Mouse (Mus musculus) midbrain, postnatal 0 days (tissue): ENCODE measurements around the gene H2-M5. TPM values are rescaled to one million over a fixed set of nuclear protein-coding genes. Genes with fewer than 3 reads are reported as not detected.

Experiments used
- ATAC-seq: fragments of 200-750 bp; cut with Nextera tagmentation; 2 replicates; pipeline ENCODE4 v1.8.0; 2017; ENCODE audit warnings: moderate number of reproducible peaks, mild to moderate bottlenecking, moderate TSS enrichment, moderate library complexity; ENCODE audit not compliant: low FRiP score
- DNase-seq: peaks from one replicate; pipeline ENCODE4 v3.0.0-alpha.2; 2015; ENCODE audit warnings: low spot score
- H3K27ac ChIP-seq: fragments of 300-500 bp; sonication (generic); 2 replicates; pipeline ENCODE4 v1.5.1; 2014; ENCODE audit warnings: low read depth, mild to moderate bottlenecking, low read length, mixed read lengths
- H3K27me3 ChIP-seq: fragments of 300-500 bp; sonication (generic); 2 replicates; pipeline ENCODE4 v1.6.1; 2014; ENCODE audit warnings: low read length, control low read depth, mixed read lengths; ENCODE audit not compliant: insufficient read depth
- H3K36me3 ChIP-seq: fragments of 300-500 bp; sonication (generic); 2 replicates; pipeline ENCODE4 v1.6.1; 2014; ENCODE audit warnings: low read length, control low read depth, mixed read lengths; ENCODE audit not compliant: insufficient read depth
- H3K4me1 ChIP-seq: fragments of 300-500 bp; sonication (generic); 2 replicates; pipeline ENCODE4 v1.6.1; 2014; ENCODE audit warnings: mild to moderate bottlenecking, control low read depth, antibody characterized with exemption, low read length, mixed read lengths; ENCODE audit not compliant: insufficient read depth
- H3K4me2 ChIP-seq: fragments of 300-500 bp; sonication (generic); 2 replicates; pipeline ENCODE4 v1.6.1; 2014; ENCODE audit warnings: low read depth, mild to moderate bottlenecking, low read length, mixed read lengths; ENCODE audit not compliant: poor library complexity, severe bottlenecking
- H3K4me3 ChIP-seq: fragments of 300-500 bp; sonication (generic); 2 replicates; pipeline ENCODE4 v1.5.1; 2014; ENCODE audit warnings: low read depth, mild to moderate bottlenecking, low read length, moderate library complexity
- H3K9ac ChIP-seq: fragments of 300-500 bp; sonication (generic); replicated peaks from 2 replicates; pipeline ENCODE4 v1.6.1; 2014; ENCODE audit warnings: mild to moderate bottlenecking, low read length, moderate library complexity, mixed read lengths; ENCODE audit not compliant: poor library complexity, severe bottlenecking
- H3K9me3 ChIP-seq: fragments of 300-500 bp; sonication (generic); 2 replicates; pipeline ENCODE4 v1.6.1; 2016; ENCODE audit warnings: low read length, control low read depth
- CTCF ChIP-seq: IDR thresholded peaks from 2 replicates; pipeline ENCODE4 v1.5.1; 2016; ENCODE audit warnings: antibody characterized with exemption, mild to moderate bottlenecking
- WGBS: fragments of 180-500 bp; shearing (Covaris S2); extraction: QIAGEN DNeasy Blood & Tissue Kit; methylation state at CpG from one replicate; pipeline ENCODE4 v1.1.7; 2014; 5-methylcytosine and 5-hydroxymethylcytosine counted together
- polyA plus RNA-seq: library from polyadenylated mRNA; unstranded; fragments of >200 nt; fragmentation: Nextera tagmentation; extraction: Ambion mirVana; gene quantifications from 2 replicates; pipeline ENCODE4 v1.2.1, GENCODE M21; 2015
- total RNA-seq: library from RNA; depleted of rRNA; stranded (reverse); fragments of >200 nt; gene quantifications from 2 replicates; pipeline ENCODE4 v1.2.3, GENCODE M21; 2014

Gene H2-M5
- total and polyA plus RNA-seq, 2 experiments from 2014 or later: 1.6 to 2.0 TPM

GRCm38 (mm10) chr17:36953062-36953461 is 36.3 kb downstream of the H2-M5 start:
- H3K9ac ChIP-seq: no peak overlapping the region
- no peak overlapping the region for H3K4me3 ChIP-seq
- no peak for DNase-seq
- H3K27me3 ChIP-seq: no peaks in the 10 kb centered on the region
- no peak for ATAC-seq
- peaks cover 8% of the 10 kb centered on the region for H3K36me3 ChIP-seq
- 85% methylated on average over 1 of the region's 1 CpGs for WGBS
- H3K4me1 ChIP-seq: no peaks in the 10 kb centered on the region
- H3K27ac ChIP-seq: no peak overlapping the region
- H3K4me2 ChIP-seq: no peak overlapping the region
- no peaks in the 10 kb centered on the region for H3K9me3 ChIP-seq
- no peak for TF ChIP-seq CTCF

- Histone ChIP-seq H3K9ac (no peak overlapping the region), H3K27me3 (no peaks in the 10 kb centered on the region), H3K27ac (0 out of 2 replicates have a peak overlapping the region, but pooled peaks have one; percentile 74), H3K36me3 (peaks cover 8% of the 10 kb centered on the region), H3K4me2 (no peak overlapping the region), H3K4me3 (no peak overlapping the region), H3K9me3 (no peaks in the 10 kb centered on the region), H3K4me1 (no peaks in the 10 kb centered on the region)
- 98% methylated on average over 2 of the region's 2 CpGs for WGBS
- DNase-seq (no peak), ATAC-seq (no peak)
- TF ChIP-seq CTCF: no peak
Measured at GRCm38 (mm10) chr17:36952631-36953030, 36.7 kb downstream of the H2-M5 start.

DNA sequence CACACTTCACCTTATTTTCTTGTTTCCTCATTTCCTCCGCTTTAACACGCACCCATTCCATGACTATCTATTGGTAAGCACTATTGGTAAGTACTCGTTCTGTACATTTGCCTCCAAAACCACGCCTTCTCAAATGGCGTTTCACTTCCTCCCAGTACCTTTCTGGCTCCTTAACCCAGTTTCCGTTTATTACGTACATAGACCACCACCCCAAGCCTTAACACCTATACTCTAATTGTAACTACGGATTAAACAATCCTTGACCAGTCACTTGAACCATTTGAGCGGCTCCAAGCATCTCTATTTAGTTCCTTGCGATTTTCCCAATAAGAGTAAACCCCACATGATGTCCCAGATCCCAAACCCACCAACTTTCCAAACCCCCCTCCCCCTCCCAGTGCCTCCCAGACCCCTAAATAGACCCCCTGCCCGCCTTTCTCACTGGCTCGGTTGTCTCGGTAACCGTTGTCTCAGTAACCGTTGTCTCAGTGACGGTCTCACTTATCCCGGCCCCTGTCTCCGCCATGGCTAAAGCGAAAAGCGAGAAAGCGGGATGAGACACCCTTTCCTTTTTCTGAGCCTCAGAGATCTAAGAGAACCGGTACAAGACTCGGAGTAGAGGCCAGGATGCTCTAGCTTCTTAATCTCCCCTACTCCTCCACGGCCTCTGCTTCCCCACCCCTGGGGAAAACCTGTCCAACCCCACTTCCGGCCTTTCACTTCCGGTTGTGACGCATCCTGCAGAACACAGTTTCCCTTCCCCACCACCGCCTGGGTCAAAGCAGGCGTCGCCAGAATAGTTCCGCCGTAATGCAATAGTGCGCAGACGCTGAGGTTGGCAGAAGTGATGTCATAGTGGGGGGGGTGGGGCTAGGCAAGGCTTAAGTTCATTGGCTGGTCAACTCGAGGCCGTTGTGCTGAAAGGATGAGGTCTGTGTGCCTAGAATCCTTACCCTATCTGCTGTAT is 38.1 kb downstream of the H2-M5 start, which contains the start of gene Ppp1r11:
TSS of gene Ppp1r11 (minus strand) at position 761 of the 967 bp plus-strand sequence.
- ATAC-seq (peak; percentile 97), DNase-seq (peak; percentile 99)
- 0 out of 2 replicates have a peak, but pooled peaks cover 2% of the 10 kb centered on the region for H3K4me1 ChIP-seq
- peak within 1 kb of the TSS; percentile 74 for H3K27ac ChIP-seq
- peak within 1 kb of the TSS; percentile 65 for H3K9ac ChIP-seq
- 2% methylated on average over 36 of the region's 36 CpGs for WGBS
- peaks cover 8% of the 10 kb centered on the region for H3K36me3 ChIP-seq
- TF ChIP-seq CTCF: no peak
- H3K4me2 ChIP-seq: peak within 1 kb of the TSS; percentile 77
- no peaks in the 10 kb centered on the region for H3K9me3 ChIP-seq
- peak within 1 kb of the TSS; percentile 51 for H3K4me3 ChIP-seq
- H3K27me3 ChIP-seq: no peaks in the 10 kb centered on the region

DNA sequence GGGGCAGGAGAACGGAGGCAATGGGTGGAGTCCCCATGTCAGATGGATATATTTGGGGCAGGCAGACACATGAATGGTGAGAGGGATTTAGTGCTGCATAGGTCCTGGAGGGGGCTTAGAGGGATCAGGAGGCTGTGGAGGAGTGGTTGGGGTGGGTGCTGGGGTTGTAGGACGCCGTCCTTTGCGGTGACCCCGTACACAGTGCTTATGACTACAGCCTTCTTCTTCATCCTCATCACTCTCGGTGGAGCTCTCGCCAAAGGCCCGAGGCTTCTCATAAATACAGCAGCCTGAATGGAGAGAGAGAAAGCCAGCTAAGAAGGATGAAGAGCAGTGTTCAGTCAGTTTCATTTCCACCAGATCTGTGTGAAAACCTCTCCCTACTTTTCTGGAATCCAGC is 40.1 kb downstream of the H2-M5 start:
- Histone ChIP-seq H3K27ac (no peak overlapping the region), H3K27me3 (0 out of 2 replicates have a peak, but pooled peaks cover 4% of the 10 kb centered on the region), H3K4me1 (peaks cover 4% of the 10 kb centered on the region; the same call in 1 of the 2 replicates), H3K9me3 (no peaks in the 10 kb centered on the region), H3K4me2 (no peak overlapping the region), H3K36me3 (peaks cover 8% of the 10 kb centered on the region), H3K4me3 (no peak overlapping the region), H3K9ac (no peak overlapping the region)
- TF ChIP-seq CTCF: no peak
- DNase-seq (no peak), ATAC-seq (no peak)
- 91% methylated on average over 8 of the region's 8 CpGs for WGBS

GRCm38 (mm10) chr17:36948286-36948685 is 41.1 kb downstream of the H2-M5 start:
- no peaks in the 10 kb centered on the region for H3K9me3 ChIP-seq
- WGBS: 87% methylated on average over 1 of the region's 1 CpGs
- H3K4me2 ChIP-seq: no peak overlapping the region
- H3K27ac ChIP-seq: no peak overlapping the region
- no peak for TF ChIP-seq CTCF
- H3K4me3 ChIP-seq: no peak overlapping the region
- no peak for DNase-seq
- H3K27me3 ChIP-seq: 0 out of 2 replicates have a peak, but pooled peaks cover 8% of the 10 kb centered on the region
- H3K9ac ChIP-seq: no peak overlapping the region
- ATAC-seq: no peak
- H3K36me3 ChIP-seq: peaks cover 8% of the 10 kb centered on the region
- peaks cover 4% of the 10 kb centered on the region; the same call in 1 of the 2 replicates for H3K4me1 ChIP-seq
